Mouse (Mus musculus) frontal cortex, postnatal 14 days (tissue): ENCODE measurements at regions not wholly inside any gene's neighbourhood (a gene's known extent, or its start where the extent isn't known, plus 50 kb on each side); places are given as distances from the start of the nearest gene placed in this dataset.
"Not testable (repeated sequence)": the region's sequence is repeated elsewhere in the genome, so short reads cannot be mapped to it uniquely, and the experiment has no call there.

ENCODE experiments used
- DNase-seq, 2 experiments: peaks; one replicate each; pipeline ENCODE4 v3.0.0; 2022; ENCODE audit warnings: low spot score in 2 of 2

DNA sequence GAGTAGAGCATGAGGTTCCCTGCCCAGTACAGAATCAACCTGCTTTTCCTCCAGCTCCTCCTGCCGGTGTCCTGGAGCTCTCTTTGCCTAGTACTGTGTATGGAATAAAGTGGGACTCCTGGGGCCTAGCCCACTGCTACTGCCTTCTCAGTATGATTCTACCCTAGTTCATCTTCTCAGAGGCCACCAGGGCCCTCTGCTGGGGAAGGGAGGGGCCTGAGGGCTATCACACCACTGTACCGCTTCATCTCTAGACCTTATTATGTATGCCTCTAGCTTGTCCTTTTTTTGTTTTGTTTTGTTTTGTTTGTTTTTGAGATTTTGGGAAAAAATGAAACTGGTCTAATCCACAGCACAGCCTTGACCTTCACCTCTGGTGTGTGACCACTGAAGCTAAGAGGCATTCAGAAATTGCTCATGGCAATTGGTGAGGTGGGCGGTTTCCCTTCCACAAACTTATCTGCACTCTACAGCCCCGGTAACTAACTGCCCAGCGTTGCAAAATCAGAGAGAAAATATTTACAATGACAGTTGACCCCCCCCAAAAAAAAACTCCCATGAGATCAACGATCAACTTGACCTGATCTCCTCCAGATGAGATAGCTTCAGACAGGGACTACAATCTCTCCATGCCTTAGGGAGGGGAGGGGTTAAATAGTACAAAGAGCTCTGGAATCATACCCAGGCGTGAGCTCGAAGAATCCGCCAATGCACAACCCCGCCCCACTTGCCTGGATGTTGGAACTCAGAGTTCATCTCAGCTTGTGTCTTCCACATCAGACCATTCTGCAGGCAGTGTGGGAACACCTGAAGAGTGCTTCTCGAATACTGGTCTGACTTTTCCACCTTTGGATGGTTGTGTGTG is 168.8 kb downstream of the Tomm20 start:
- DNase-seq = no peak

DNA sequence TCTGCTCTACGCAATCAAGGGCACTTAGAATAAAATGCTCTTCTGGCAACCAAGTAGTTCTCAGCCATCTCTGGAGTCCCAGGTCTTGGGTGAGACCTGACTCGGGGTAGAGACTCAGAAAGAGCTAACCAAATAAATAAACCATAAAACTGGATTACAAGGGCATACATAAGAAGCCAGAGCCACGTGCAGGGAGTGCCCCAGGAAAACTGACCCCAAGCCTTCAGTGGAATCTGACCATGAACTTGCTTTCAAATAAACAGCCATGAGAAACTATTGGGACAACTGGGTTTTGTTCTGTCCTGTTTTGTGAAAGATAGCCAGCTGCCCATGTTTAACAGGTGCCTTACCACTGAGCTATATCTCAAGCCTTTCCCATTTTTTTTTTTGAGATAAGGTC is 170.3 kb downstream of the Tomm20 start:
- no peak for DNase-seq

DNA sequence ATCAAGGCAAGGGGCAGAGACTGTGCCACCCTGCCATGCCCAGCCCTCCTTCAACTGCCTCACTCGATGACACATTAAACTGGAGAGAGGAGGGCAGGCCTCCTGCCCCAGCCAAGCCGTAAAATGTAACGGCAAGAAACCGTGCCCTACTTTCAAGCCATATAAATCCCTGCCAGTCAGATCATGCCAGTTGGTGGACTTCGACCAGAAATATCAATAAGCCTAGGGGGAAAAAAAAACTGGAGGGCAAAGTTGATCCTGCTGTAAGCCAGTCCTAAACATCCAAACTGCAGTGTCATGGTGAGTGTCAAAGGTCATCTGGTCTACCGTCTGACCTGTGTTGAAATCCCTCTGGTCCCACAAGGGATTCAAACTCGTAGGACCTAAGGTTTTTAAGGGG is 170.8 kb downstream of the Tomm20 start:
- DNase-seq = no peak

DNA sequence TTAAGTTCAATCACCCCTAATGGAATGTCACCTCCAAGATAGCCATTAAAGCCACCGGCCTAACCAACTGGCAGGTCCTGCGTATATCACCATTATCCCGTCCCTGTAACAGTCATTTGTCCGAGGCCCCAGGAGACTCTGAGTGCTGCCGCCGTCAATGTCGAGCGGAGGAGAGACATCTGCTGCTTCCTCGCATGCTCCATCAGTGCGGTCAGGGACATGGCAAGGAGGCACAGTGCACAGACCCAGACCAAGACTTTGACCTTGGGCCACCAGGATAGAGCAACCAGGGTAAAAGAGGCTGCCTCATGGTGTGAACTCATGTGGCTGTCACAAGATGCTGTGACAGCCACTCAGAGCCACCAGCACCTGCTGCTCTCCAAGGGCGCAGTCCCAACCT is 172.9 kb downstream of the Tomm20 start:
- DNase-seq = no peak

DNA sequence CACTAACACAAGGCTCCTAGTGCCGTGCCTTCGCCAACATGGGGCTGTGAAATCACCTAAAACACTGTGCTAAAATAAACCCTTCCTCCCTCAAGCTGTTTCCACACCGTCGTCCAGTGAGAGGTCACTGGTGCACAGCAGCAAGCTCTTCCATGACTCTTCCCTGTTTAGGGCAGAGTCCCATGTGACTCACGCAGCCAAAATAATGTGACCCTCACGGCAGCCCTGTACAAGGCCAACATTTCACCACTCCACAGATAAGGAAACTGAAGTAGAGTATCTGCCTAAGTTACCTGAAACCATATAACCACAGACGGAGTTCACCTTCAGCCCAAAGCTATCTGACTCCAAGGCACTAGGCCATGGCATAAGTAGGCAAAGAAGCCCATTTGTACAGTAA is 173.4 kb downstream of the Tomm20 start:
- no peak for DNase-seq

DNA sequence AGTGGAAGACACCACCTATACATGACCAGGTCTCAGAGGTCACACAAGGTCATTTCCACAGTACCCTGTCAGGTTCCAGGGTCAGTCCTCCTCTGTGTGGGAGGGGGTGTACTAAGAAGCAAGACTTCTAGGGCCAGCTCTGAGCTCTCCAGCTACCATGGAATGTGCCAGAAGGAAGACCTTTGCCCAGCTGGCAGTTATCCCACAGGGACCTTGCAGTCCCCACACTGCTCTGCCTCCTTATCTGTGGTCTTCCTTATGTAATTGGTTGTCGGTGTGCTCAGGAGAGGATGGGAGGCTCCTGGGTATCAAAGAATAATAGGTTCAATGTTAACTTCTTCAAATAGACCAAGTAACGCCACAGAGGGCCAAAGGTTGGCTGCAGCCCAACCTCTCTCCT is 175.3 kb downstream of the Tomm20 start:
- not testable (repeated sequence) for DNase-seq

DNA sequence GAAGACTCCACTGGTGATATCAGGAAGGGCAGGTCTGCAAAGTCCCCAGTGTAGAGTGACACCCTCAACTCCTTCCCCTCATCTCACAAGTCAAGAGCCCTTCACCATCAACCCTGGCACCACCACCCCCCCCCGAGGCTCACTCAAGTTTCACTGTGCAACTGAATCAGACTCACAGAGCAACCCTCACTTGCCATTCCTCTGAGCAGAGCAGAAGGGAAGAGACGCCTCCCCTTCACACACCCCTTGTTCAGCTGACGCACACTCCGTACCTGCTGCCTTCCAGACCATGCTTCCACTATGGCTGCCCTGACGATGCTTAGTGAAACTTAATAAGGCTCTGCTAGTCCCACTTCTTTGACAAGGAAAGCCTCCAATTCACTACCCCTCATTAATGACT is 174.4 kb upstream of the Irf2bp2 start:
- DNase-seq = no peak

DNA sequence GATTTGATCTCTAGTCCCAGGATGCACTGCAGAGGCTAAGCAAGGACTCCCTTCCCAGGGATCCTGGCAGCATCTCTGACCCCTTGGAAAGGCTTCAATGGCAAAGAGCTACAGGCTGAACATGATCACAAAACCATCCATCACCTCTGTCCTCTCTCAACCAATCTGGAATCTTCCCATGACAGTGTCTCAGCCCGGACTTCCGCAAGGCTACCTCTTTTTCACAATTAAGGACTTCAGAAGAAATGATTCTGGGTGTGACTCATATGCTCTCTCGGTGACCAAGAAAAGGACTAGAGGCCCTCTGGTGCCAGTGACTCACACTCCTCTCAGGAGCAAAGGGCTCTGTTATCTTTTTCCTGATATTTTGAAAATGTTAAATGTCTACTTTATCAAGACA is 173.6 kb upstream of the Irf2bp2 start:
- DNase-seq = no peak

DNA sequence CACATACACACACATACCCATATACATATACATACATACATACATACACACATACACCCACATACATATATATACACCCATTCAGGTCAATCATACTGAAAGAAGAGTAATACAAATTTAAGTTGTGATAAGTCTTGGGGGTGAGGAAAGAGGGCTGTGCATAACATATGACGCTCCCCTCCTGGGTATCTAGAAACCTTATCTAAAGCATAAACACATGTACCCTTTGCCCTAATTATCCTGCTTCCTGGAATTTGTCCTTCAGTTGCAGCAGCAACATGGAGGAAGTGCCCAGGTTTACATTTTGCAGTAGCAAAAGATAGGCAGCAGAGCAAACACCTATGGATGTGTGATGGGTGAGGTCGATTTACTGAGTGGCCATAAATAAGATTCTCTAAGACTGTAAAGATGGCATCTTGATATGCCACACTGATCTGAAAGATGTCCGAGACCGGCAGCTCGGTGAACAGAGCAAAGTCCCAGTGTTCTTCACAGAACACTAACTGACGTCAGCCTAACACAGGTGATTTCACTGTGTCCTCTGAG is 172.0 kb upstream of the Irf2bp2 start:
- DNase-seq = no peak

DNA sequence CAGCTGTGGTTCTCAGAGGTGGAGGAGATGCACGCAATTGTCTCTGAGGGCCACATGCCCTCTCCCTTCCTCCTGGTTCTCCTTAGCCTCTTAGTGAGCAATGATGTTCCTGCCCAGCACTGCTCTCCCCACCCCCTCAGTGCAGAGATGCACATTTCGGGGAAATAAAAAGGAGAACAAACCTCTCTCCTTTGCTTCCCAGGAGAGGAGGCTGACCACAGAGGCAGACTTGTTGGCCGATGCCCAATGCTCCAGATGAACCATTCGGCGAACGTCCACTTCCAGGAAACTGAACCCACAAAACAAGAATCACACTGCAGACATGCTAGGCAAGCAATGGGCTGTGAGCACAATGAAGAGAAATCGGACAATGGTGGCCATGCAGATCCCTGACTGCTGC is 169.8 kb upstream of the Irf2bp2 start:
- DNase-seq = peak in 1 of 2 experiments; percentile 33

DNA sequence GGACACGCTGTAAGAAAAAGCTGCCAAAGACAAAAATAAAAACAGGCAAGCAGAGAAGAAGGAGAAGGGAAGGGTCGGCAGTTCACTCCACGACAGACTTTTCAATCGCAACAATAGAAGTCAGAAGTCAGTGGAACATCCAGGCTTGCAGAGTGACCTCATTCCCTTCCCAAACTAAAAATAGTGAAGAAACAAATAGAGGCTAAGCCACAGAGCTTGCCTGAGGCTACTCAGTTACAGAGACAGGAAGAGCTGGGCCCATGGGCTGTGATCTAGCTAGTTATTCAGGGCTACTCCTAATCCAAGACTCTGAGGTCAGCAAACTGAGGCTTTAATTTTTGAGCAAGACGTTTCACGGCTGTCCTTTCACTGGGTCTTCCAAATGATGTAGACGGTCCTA is 165.9 kb upstream of the Irf2bp2 start:
- DNase-seq = no peak

DNA sequence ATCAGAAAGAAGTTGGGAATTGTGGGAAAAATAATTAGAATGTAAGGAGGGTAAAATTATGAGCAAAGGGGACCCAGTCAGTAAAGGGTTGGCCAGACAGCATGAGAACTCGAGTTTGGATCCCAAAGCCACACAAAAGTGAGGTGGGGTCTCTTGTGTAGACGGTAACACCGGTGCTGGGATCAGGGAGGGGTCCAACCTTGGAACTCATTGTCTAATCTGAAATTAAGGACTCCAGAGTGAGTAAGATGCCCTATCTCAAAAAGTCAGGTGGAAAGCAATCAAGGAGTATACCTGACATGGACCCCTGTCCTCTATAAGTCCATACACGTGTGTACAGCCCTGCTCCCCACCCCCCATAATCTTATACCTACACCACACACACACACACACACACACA is 165.2 kb upstream of the Irf2bp2 start:
- no peak for DNase-seq

DNA sequence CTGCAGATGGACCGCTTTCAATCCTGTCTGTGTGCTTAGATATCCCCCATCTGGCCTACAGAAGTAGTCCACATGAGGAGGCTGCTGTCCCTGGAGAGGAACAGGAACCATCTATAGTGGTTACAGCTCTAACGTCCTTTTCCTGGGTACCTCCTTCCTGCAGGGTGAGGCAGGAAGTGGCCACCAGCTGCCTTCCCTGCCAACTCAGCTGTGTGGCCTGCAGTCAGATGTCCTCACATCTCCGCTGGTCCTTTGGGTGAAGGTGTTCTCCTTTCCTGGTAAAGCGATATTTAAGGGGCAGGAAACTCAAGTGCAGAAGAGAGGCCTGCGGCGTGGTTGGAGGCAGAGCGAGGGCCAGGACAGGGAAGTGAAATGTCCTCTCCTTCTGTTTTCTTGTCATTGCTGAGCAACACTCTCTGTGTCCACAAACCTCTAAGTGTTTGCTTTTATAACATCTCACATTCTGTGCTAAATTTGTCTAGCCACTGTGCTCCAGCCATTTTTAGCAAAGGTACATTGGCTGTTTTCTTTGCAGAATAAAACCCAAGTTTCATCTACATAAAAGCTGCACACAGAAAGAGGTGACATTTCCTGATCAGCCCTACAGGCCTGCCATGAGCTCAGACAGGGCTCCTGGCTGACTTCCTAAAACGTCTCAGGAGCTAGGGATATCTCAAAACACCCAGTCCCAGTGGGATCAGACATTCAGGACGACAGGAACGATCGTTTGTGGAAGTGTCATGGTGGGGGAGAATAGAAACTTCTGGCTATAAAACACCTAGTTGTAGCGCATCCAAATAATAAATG is 164.4 kb upstream of the Irf2bp2 start:
- DNase-seq = peak; percentile 20 to 47

DNA sequence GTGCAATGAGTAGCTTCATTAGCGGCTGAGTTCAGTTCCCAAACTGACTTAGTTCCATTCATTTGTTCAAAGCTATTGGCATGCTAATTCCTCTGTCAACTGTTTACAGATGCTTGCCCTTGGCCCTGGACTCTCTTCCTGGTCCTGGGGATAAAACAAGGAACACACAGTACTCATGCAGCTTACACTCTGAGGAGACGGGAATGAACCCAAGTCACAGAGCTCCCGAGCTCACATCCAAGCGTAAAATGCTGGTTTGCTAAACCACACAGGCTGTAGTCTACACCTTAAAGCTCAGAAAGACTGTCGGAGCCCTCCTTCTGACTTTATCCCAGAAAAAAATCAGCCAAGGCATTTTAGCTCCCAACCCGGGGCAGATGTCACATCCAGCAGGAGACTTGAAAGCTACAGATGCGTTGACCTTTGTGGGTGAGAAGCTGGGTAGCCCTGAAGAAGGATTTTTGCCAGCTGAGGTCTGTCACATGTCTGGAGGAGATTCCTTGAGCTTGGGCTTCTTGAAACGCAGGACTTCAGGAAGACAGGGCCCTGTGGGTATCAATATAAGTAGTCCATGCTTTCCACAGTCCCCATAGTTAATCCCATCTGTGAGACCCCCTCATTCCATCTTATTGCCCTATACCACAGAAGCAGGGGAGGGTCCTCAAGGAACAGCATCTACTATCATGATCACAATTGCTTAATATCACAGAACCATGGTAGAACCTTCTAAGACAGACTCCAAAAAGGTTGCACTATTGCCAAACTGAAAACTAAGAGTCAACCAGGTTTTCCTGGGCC is 162.7 kb upstream of the Irf2bp2 start:
- DNase-seq = no peak

DNA sequence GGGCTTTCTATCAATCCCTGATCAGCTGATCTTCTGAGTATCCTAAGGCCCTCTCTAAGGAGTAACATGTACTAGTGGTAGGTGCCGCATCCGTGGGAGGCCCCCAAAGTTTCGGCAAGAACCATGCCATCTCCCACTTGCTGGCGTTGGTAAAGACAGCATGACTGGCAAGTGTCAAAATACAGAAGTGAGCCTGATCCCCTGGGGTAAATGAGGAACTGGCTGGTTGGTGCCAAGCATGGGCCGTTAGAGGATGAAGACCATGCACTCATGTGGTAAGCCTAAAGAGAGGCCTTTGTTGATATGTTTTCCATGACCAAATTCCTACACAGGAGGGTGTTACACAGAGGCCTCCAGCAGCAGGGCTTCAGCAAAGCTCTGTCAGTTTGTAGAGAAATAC is 161.9 kb upstream of the Irf2bp2 start:
- no peak for DNase-seq

DNA sequence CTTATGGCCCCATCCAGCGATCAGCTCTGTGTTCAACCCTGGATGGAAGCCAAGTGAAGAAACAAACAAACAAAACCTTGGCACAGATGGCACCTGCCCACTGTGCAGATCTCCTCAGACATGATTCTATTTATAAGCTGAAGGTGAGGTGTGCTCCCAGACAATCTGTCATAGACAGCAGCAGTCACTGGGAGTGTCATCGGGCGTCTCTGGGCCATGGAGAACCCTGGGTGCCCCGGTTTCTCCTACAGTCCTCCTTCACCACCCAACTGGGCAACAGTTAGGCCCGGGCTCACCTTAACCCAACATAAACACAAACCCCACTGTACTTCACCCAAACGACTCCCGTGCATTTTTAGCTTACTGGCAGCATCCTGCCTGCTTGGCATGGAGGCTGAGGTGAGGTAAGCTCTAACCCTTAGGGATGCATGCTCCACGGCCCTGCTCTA is 160.6 kb upstream of the Irf2bp2 start:
- no peak for DNase-seq

DNA sequence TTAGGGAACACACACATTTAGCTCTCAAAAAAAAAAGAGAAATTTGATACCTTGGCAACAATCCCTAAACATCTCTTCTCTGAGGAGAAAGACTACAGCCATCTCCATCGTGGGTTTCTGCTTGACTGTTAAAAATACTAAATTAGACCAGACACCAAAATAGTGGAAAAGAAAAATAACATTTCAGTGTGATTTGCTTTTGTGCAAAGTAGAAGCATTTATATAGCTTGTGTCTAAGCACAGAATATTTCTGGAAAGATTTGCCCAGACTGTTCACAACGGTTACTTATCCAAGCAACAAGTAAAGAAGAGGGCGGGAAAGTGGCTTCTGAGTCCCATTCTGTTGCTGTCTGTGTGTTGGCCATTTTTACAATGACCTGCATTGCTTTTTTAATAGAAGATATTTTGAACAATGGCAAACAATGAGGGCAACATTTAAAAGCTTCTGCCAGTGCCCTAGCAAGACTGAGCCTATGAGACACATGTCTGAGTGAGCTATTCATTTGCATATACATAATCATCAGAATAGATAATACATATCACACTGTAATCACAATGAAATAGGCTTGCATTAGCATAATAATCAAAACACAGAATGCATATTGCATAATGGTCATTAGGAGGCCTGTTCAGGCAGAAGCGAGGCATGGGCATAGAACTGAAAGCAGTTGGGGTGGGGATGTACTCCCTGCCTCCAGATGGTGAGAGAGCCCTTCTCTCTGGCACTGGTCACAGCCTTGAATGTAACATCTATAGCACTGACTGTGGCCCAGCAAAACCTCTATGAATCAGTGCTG is 159.5 kb upstream of the Irf2bp2 start:
- no peak for DNase-seq

DNA sequence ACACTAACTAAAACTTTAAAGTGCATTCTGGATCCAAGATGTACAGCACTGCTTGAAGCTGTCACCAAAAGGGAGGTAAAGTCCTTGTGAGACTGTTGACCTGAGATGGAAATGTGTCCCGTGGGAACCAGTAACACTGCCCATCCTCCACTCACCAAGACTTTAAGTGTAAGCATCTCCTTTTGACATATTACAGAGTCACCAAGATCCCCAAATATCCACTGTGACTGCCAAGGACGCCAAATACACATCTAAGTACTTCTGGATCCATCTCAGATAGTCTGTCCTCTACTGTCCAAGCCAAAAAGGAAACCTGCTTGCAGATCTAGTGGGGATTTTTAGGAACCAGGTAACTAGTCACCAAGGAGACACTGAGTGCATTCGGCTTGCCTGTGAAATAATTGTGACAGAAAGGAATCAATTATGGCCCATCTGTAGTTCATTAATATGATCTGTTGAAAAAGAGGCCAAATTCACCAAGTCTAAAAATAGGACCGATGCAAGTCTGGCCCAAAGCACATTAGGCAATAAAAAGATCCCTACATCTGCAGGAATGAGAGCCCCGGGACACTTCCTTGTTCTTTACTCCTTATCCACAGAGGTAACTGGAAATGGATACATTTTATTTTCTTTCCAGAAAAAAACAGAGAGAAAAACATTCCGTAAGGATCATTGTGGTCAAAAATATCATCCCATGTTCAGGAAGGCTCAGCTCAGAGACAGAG is 157.8 kb upstream of the Irf2bp2 start:
- no peak for DNase-seq

DNA sequence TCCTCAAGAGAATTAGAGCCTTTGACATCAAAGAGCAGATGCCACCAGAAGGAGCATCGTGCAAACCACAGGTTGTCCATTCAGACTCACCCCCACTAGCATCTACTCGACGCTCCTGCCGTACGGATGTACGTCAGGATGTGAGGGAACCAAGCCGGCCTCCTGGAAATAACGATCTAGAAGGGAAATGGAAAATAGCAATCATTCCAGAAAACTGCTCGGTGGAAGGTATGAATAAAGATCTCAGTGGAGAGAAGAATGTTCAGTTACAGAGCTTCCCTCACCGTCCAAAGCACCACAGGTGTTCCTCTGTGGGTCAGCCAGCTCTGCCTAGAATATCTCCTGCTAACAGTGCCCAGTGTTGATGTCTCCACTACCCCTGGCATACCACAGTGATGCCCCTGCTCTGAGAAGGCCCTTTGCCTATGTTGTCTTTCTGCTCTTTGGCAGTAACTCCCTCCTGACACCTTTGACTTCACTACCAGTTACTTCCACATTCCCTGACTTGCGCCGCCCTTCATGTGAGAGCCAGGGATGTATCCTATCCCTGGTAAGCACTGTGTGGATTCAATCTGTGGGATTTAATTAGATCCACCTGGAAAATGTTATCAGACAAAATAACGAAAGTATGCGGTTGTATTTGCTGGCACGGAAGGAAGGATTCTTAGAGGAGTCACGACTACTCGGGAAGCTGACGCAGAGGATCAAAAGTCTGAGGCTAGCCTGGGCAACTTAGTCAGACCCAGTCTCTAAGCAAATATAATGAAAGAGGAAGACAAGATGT is 152.4 kb upstream of the Irf2bp2 start:
- DNase-seq = no peak
